Mouse (Mus musculus) hindbrain, embryonic 14.5 days (tissue): ENCODE measurements around the gene Gm43951. TPM values are rescaled to one million over a fixed set of nuclear protein-coding genes. Genes with fewer than 3 reads are reported as not detected.

Experiments
- ATAC-seq: fragments of 200-750 bp; cut with Nextera tagmentation; 2 replicates; pipeline ENCODE4 v1.8.0; 2017; ENCODE audit warnings: moderate number of reproducible peaks, mild to moderate bottlenecking, moderate TSS enrichment, moderate library complexity; ENCODE audit not compliant: low FRiP score
- DNase-seq: peaks from one replicate; pipeline ENCODE4 v3.0.0-alpha.2; 2015; ENCODE audit warnings: low spot score
- H3K27ac ChIP-seq: fragments of 300-500 bp; sonication (generic); 2 replicates; pipeline ENCODE4 v1.5.1; 2014; ENCODE audit warnings: mild to moderate bottlenecking, moderate library complexity
- H3K27me3 ChIP-seq: fragments of 300-500 bp; sonication (generic); 2 replicates; pipeline ENCODE4 v1.6.1; 2014; ENCODE audit warnings: mild to moderate bottlenecking, low read length, mixed read lengths; ENCODE audit not compliant: control insufficient read depth, insufficient read depth
- H3K36me3 ChIP-seq: fragments of 300-500 bp; sonication (generic); replicated peaks from 2 replicates; pipeline ENCODE4 v1.6.1; 2014; ENCODE audit not compliant: control insufficient read depth, insufficient read depth
- H3K4me1 ChIP-seq: fragments of 300-500 bp; sonication (generic); replicated peaks from 2 replicates; pipeline ENCODE4 v1.6.1; 2014; ENCODE audit warnings: antibody characterized with exemption, low read length, mixed read lengths; ENCODE audit not compliant: control insufficient read depth, insufficient read depth
- H3K4me2 ChIP-seq: fragments of 300-500 bp; sonication (generic); replicated peaks from 2 replicates; pipeline ENCODE4 v1.6.1; 2014; ENCODE audit warnings: mild to moderate bottlenecking, moderate library complexity
- H3K4me3 ChIP-seq: fragments of 300-500 bp; sonication (generic); replicated peaks from 2 replicates; pipeline ENCODE4 v1.5.1; 2014; ENCODE audit warnings: mild to moderate bottlenecking, low read length
- H3K9ac ChIP-seq: fragments of 300-500 bp; sonication (generic); 2 replicates; pipeline ENCODE4 v1.6.1; 2014
- H3K9me3 ChIP-seq: fragments of 300-500 bp; sonication (generic); 2 replicates; pipeline ENCODE4 v1.6.1; 2016; ENCODE audit warnings: low read length; ENCODE audit not compliant: control insufficient read depth
- WGBS: fragments of 180-500 bp; shearing (Covaris S2); extraction: QIAGEN DNeasy Blood & Tissue Kit; methylation state at CpG from one replicate; pipeline ENCODE4 v1.1.7; 2014; 5-methylcytosine and 5-hydroxymethylcytosine counted together
- polyA plus RNA-seq: library from polyadenylated mRNA; unstranded; fragments of >200 nt; fragmentation: Nextera tagmentation; extraction: Ambion mirVana; gene quantifications from 2 replicates; pipeline ENCODE4 v1.2.1, GENCODE M21; 2014

The Gm43951 gene
- polyA plus RNA-seq, 1 experiment from 2014 or later: 0.25 TPM

DNA sequence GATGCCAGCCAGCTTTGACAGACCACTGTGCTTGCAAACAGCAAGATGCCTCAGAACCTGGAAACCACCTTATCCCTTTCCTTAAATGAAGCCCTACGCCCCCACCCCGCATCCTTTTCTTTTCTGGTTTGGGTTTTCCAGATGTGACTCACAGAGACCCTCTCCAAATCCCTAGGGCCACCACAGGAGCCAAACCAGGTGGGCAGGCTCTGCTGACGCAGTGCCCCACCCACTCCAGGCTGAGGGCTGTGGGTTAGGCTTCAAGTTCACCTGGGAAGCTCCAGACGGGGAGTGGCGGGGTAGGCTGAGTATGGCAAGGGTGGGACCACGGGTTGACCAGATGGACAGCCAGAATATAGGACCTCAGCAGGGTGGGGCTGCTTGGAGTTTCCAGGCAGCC is 20.3 kb upstream of the Gm43951 start:
- H3K27ac ChIP-seq: no peak overlapping the region
- no peaks in the 10 kb centered on the region for H3K4me1 ChIP-seq
- H3K4me2 ChIP-seq: no peak overlapping the region
- no peaks in the 10 kb centered on the region for H3K27me3 ChIP-seq
- 87% methylated on average over 6 of the region's 6 CpGs for WGBS
- no peak for ATAC-seq
- H3K9ac ChIP-seq: no peak overlapping the region
- H3K4me3 ChIP-seq: no peak overlapping the region
- DNase-seq: no peak
- H3K36me3 ChIP-seq: no peaks in the 10 kb centered on the region
- H3K9me3 ChIP-seq: no peaks in the 10 kb centered on the region

DNA sequence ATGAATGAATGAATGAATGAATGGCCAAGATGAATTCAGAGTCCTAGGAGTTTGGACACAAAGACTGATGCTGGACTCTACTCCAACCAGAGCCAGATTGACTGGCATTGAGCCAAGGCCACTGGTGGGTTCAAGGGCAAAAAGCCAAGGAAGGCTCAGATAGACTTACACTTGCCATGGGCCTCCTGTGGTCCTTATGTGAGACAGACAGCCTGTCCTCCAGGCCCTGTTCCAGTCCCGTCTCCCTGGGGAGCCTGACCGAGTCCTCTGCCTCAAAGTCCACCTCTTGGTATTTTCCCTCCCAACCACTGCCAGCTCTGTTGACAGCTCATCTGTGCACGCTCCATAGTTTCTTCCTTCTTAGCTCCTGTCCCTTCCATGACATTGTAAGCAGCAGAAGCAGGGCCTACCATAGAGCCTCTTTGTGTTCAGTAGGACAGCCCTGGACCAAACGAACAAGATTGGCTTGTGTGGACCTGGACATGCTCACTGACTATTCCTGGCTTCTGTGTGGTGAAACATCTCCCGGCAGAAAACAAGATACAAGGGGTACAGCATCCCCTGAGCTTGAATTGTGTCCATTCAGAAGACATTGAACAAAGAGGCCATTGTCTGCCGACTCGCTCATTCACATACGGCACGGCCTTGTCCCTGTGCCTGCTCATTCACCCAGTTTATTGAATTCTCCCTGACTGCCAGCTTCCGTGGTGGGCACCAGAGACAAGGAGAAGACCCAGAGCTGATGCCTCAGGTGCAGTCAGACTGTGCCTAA is 19.6 kb upstream of the Gm43951 start:
- H3K36me3 ChIP-seq: no peaks in the 10 kb centered on the region
- no peak overlapping the region for H3K9ac ChIP-seq
- no peaks in the 10 kb centered on the region for H3K9me3 ChIP-seq
- H3K27me3 ChIP-seq: no peaks in the 10 kb centered on the region
- H3K4me2 ChIP-seq: no peak overlapping the region
- peak; percentile 37; the same call in 1 of the 2 replicates for ATAC-seq
- H3K4me1 ChIP-seq: no peaks in the 10 kb centered on the region
- H3K27ac ChIP-seq: no peak overlapping the region
- no peak overlapping the region for H3K4me3 ChIP-seq
- WGBS: 27% methylated on average over 10 of the region's 10 CpGs
- peak; percentile 43 for DNase-seq

DNA sequence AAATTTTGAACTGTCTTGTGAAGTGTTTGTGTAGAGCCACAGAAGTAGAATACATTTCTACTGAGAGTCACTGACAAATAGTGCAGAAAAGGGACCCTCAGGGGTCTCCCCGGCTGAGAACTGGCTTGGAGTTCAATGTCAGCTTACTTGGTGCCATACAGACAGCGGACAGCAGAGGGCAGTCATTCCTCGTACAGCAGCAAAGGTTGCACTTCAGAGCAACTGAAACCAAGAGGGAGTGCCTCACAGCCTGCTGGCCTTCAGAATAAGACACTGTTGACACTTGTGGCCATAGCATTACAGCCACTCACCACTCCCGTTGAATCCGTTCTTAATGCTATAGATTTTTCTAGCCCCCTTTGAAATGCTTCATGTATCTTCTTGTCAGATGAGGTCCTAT is 18.2 kb upstream of the Gm43951 start:
- 10% methylated on average over 5 of the region's 5 CpGs for WGBS
- Histone ChIP-seq H3K27me3 (no peaks in the 10 kb centered on the region), H3K4me3 (no peak overlapping the region), H3K9me3 (no peaks in the 10 kb centered on the region), H3K36me3 (no peaks in the 10 kb centered on the region), H3K9ac (no peak overlapping the region), H3K4me1 (no peaks in the 10 kb centered on the region), H3K27ac (no peak overlapping the region), H3K4me2 (no peak overlapping the region)
- DNase-seq (peak; percentile 87), ATAC-seq (no peak)

DNA sequence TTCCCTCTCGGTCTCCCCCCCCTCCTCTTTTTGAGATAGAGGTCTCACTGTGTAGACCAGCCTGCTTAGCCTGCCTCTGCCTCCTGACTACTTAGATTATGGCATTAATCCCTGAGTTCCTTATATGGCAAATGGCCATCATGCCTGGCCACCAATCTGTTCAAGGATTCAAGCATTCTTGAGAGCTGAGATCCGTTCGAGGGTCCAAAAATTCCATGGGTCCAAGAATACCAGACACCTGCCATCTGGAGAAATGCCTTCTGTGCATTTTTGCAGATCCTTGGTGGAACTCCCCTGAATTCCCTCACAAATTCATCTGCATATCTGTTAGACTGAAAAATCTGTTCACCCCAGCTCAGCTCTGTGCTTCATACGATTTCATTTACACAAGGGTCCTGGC is 16.8 kb upstream of the Gm43951 start:
- Histone ChIP-seq H3K4me1 (no peaks in the 10 kb centered on the region), H3K36me3 (0 out of 2 replicates have a peak, but pooled peaks cover 8% of the 10 kb centered on the region), H3K9me3 (no peaks in the 10 kb centered on the region), H3K9ac (no peak overlapping the region), H3K4me3 (no peak overlapping the region), H3K27ac (no peak overlapping the region), H3K27me3 (no peaks in the 10 kb centered on the region), H3K4me2 (no peak overlapping the region)
- WGBS: 83% methylated on average over 4 of the region's 4 CpGs
- ATAC-seq: no peak
- DNase-seq: no peak

DNA sequence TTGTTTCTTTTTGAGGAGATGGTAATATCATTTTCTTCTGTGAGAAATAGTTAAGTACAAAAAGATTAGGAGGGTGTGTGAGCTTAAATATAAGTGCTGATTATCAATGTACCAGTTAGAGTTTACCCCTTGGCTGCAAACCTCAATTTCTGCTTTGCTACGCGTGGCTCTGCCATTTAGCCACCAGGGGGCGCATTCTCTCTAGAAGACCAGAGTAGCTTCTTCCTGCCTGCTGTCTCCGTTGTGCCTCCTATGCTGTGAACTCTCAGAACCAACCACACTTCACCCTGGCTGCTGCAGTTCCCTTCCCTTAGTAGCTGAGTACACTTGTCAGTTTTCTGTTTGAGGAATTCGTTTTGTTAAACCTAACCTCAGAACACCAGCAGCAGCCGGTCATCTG is 14.6 kb upstream of the Gm43951 start:
- WGBS: 16% methylated on average over 6 of the region's 6 CpGs
- H3K36me3 ChIP-seq: 0 out of 2 replicates have a peak, but pooled peaks cover 8% of the 10 kb centered on the region
- peak; percentile 83 for DNase-seq
- no peak overlapping the region for H3K27ac ChIP-seq
- no peaks in the 10 kb centered on the region for H3K27me3 ChIP-seq
- no peaks in the 10 kb centered on the region for H3K9me3 ChIP-seq
- H3K4me3 ChIP-seq: no peak overlapping the region
- H3K4me2 ChIP-seq: no peak overlapping the region
- no peak for ATAC-seq
- H3K4me1 ChIP-seq: peaks cover 12% of the 10 kb centered on the region
- H3K9ac ChIP-seq: no peak overlapping the region

DNA sequence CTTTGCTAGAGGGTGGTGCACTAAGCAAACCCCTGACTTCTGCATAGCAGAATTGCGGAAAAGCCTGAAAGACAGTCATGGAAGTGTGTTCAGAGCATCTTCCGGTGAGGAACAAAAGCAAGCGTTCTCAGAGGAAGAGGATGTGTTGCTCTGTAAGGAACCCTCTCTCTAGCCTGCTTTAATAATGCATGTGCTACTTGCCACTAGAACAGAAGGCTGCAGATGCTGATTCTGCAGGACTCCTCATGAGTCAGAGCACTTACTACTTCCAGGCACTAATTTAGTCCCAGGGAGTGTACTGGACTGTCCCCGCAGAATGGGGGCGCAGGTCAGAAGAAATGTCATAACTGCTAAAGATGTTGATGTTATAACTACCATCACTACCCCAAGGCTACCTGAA is 10.5 kb upstream of the Gm43951 start:
- Histone ChIP-seq H3K4me3 (no peak overlapping the region), H3K9me3 (no peaks in the 10 kb centered on the region), H3K27me3 (no peaks in the 10 kb centered on the region), H3K36me3 (peaks cover 11% of the 10 kb centered on the region; the same call in 1 of the 2 replicates), H3K4me1 (peaks cover 24% of the 10 kb centered on the region), H3K27ac (no peak overlapping the region), H3K4me2 (peak overlapping the region; percentile 82; the same call in 1 of the 2 replicates), H3K9ac (peak overlapping the region; percentile 33; the same call in 1 of the 2 replicates)
- ATAC-seq (no peak), DNase-seq (no peak)
- 90% methylated on average over 5 of the region's 5 CpGs for WGBS

DNA sequence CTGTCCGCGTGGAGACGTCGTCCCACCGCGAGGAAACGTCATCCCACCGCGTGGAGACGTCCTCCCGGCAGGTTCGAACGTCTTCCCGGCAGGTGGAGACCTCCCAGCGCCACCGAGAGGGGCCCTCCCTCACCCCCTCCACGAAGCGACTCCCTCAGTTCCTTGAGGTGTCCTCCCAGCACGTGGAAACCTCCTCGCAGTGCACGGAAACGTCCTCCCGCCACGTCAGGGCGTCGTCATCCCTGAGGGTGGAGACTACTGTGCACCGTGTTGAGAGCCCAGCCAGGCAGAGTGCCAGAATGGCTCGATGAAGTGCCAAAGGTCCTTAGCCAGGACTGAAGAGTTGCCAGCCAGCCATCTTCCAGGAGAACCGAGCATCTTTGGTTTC is 8.8 kb upstream of the Gm43951 start, which contains the start of gene Med31:
Gene Med31, minus strand, starts transcription at position 183 of the 388 bp plus-strand sequence.
- ATAC-seq: peak; percentile 86
- WGBS: 1% methylated on average over 29 of the region's 29 CpGs
- Histone ChIP-seq H3K4me1 (peaks cover 24% of the 10 kb centered on the region), H3K9me3 (no peaks in the 10 kb centered on the region), H3K4me2 (peak within 1 kb of the TSS; percentile 82), H3K9ac (peak within 1 kb of the TSS; percentile 75), H3K36me3 (peaks cover 28% of the 10 kb centered on the region), H3K27me3 (no peaks in the 10 kb centered on the region), H3K4me3 (peak within 1 kb of the TSS; percentile 78), H3K27ac (peak within 1 kb of the TSS; percentile 85)
- DNase-seq: peak; percentile 84

DNA sequence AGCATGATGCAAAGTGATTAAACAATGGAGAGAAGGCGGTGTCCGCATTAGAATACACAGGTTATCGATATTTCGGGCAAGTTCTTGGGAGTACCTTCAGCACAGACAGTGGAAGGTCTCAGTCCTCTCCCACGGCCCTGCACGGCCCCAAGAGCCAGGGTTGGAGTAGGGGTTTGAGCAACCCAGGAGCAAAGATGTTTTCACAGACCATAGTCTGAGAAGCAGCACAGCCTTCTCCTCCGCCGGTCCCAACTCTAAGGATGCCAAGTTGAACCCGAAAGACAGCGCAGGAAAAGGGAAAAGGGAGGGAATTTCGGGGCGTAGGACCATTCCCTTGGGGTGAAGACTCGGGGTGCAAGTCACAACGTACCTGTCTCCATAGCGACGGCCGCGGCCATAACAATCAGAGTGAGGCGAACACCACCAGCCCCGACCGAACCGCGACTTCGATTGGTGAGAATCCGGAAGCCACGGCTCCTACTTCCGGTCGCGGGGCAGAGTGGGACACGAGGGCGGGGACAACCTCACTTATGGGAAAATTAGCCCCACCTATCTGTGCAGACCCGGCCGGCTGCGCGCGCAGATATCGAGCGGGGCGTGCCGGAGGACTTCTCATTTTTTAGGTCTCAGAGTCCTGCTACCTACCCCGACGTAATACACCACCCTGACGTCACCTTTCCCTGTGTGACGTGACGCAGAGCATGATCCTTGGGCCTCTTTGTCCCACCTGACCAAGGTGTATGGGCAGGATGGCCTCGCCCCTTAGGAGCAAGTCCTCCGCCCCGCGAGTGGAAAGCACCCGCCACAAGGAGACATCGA is 8.2 kb upstream of the Gm43951 start:
- Histone ChIP-seq H3K9ac (peak overlapping the region; percentile 75), H3K27ac (peak overlapping the region; percentile 85), H3K4me2 (peak overlapping the region; percentile 82), H3K4me1 (peaks cover 24% of the 10 kb centered on the region), H3K9me3 (no peaks in the 10 kb centered on the region), H3K4me3 (peak overlapping the region; percentile 78), H3K27me3 (no peaks in the 10 kb centered on the region), H3K36me3 (peaks cover 34% of the 10 kb centered on the region)
- DNase-seq (peak; percentile 98), ATAC-seq (peak; percentile 95)
- under 1% methylated on average over 51 of the region's 51 CpGs for WGBS

DNA sequence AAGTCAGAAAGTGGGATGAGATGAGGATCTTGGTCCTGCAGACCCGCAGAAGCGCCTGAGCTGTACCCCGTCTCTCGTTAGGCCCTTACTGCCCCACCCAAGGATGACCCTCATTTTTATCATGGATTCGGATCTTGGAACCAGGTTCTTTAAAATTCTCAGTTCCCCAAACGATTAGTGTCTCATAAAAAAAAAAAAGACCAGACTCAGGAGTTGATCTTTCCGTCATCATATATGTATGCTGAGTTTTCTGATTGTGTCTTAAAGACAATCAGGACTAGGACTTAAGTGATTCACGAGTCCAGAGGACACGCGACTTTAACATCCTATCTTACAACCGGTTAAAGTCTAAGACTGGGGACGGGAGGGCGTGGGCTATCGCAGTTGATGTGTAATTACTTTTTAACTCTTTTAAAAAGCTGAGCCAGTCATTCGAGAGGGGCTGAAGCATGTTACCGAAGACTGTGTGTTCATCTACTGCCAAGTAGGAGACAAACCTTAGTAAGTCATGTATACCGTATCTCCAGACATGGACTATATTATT is 1.3 kb upstream of the Gm43951 start:
- Histone ChIP-seq H3K4me3 (peak overlapping the region; percentile 91), H3K4me2 (peak overlapping the region; percentile 77), H3K27ac (peak overlapping the region; percentile 76; the same call in 1 of the 2 replicates), H3K27me3 (no peaks in the 10 kb centered on the region), H3K9me3 (no peaks in the 10 kb centered on the region), H3K4me1 (peaks cover 14% of the 10 kb centered on the region), H3K36me3 (peaks cover 36% of the 10 kb centered on the region), H3K9ac (peak overlapping the region; percentile 92)
- WGBS: 22% methylated on average over 17 of the region's 17 CpGs
- ATAC-seq (no peak), DNase-seq (no peak)
